Mouse (Mus musculus) adrenal gland, postnatal 10 days (tissue): ENCODE results near the gene Stox2. TPM values are rescaled to one million over a fixed set of nuclear protein-coding genes. Genes with fewer than 3 reads are reported as not detected.

Experiments
- DNase-seq: peaks from one replicate; pipeline ENCODE4 v3.0.0; 2021; ENCODE audit warnings: mixed read lengths
- total RNA-seq, 2 experiments: library from RNA; stranded (reverse); gene quantifications; 2 replicates each; pipeline ENCODE4 v1.2.3; 2021

Stox2 gene
- total RNA-seq, 2 experiments from 2014 or later = 12.4 to 18.8 TPM

DNA sequence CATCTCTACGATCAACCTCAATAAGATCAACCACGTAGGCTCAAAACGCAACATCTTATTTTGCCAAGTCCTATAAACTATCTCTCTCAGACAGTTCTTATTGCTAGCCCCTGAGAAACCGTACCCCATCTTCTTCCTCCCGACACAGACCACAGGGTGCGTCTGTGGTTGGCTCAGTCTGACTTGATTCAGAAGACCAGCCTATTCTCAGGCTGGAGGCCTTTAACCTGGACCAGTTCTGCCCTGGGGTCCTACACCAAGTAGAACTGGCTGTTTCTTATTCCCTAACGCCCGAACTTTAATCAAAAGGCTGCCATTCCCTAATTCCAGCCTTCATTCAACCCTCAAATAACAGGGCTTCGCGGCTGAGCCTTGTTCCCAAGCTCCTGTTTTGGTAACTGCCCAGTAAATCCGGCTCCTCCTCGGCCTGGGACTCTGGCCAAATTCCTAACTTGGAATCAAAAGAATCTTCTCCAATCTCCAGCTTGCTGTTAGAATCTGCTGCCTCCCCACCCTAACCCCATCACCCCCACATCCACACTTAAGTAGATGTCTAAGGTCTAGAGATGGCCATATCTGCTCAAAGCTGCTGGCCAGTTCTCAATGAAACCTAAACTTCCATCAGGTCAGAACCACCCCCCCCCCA is 91.5 kb downstream of the Stox2 start:
- peak; percentile 65 for DNase-seq

DNA sequence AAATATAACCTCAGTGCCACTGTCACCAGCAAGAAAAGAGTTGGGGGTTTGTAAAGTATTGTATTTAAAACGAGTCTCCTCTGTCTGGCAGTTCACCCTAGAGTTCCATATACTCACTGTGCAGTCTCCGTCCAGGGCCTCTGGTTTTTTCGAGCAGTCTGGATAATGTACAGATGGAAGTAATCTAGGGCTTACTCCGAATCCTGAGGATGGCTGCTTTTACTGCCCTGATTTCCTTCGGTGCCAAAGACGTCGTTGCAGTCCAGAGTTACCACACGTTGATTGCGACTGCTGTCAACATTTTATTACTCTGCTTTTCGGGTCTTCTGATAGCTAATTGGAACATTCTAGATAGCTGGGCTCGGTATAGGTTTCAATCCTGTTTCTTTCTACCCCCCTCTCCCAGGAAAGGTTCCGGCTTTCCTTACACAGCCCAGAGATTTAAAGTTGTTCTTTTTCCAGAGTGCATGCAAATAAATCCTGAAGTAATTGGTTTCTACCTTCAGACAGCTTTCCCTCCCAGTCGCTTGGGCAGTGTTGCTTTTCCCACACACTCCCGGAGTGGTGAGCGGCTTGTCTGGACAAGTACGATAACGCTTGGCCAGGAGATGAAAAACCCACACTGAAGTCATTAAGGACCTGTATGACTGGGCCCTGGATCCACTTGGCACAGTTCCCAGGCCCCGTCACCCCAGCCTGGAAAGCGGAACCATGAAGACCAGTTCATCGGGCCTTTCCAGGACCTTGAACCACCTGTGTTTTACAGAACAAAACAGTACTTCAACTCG is 94.1 kb downstream of the Stox2 start:
- peak; percentile 57 for DNase-seq

DNA sequence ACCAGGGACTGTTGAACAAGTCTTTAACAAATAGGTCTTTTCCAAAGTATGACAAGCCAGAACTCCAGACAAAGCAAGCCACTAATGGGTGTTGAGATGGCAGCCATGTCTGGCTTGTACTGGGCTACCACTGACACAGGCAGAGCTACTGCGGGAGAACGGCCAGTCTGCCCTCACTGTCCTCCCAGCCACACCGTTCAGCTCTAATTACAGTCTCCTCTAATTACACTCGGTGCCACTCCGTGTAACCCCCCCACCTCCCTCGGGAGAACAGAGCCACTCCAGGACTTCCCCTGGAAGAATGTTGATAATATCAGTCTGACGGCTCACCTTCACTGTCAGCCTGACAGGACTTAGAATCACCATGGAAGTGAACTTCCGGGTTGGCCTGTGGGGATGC is 97.1 kb downstream of the Stox2 start:
- DNase-seq = no peak

DNA sequence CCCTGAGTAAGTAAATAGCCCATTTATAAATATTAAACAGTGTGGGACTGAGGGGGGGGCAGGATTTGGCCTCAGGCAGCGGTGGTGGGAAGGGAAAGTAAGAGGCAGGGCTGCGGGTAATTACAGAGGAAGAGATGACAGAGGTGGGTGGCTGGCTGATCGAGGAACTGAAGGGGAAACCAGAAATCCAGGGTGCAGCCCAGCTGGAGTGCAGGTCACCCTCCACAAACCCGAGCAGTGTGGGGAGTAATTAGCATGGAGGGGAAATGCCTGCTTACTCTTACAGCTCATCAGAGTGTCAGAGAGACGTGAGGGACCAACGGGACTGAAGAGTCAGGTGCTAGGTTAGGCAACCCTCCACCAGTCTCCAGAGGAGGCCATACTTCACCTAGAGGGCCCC is 98.4 kb downstream of the Stox2 start:
- DNase-seq = no peak

DNA sequence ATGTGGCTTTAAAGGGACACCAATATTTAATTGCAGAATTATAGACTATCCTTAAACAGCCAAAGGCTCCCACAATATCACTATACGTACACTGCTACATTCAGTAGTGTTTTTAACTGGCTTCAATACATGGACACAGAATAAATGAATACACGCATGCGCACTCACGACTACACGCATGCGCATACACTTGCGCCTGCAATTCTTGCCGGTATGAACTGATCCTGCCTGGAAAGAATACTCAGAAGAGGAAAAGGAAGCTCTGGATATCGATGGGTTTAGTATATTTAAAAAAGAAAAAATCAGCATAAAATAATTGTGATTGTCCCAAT is 100.4 kb downstream of the Stox2 start:
- no peak for DNase-seq

DNA sequence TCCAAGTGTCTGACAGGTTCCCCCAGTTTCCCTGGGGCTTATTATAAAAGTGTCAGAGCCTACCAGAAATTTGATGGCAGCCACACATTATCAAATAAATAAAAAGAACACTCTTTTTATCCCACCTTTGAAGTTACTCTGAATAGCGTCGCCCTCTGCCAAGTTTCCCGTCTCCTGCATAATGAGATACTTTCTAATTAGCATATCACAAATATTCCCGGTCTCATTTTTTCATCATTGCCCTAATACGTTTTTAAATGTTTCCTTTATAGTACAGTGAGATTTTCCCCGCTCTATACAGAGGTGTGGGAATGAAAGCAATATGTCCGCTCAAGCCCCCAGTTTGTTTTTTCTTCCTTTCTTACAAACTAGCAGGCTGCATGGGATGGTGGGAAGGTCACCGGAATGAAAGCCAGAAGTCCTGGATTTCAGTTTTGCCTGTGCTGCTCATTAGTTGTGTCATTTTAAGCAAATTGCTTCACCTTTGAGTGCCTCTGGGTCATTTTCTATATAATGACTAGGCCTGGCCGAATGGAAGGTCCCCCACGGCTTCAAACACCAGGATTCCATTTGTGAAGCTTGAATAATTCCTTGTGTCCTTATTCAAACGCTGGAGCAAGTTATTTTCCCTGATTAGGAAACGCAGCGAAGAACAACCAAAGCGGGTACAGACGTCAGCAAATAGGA is 100.9 kb downstream of the Stox2 start:
- no peak for DNase-seq

DNA sequence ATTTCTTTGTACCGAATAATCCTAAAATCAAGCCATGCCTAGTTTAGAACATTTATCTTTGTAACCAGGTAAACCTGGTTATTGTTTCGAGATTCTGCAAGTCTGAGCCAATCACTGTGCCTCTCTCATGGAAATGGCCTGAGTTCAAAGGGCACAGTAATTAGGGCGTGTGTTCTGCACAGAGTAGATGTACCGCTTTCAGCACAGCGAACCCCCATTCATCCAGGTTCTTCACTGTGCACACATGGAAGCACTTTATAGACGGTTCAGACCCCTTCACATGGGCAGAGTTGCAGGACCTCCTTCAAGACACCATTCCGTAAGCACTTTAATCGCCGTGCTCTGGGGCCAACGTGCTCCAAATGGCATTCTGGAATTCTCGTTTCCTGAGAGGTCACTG is 104.7 kb downstream of the Stox2 start:
- DNase-seq = no peak

DNA sequence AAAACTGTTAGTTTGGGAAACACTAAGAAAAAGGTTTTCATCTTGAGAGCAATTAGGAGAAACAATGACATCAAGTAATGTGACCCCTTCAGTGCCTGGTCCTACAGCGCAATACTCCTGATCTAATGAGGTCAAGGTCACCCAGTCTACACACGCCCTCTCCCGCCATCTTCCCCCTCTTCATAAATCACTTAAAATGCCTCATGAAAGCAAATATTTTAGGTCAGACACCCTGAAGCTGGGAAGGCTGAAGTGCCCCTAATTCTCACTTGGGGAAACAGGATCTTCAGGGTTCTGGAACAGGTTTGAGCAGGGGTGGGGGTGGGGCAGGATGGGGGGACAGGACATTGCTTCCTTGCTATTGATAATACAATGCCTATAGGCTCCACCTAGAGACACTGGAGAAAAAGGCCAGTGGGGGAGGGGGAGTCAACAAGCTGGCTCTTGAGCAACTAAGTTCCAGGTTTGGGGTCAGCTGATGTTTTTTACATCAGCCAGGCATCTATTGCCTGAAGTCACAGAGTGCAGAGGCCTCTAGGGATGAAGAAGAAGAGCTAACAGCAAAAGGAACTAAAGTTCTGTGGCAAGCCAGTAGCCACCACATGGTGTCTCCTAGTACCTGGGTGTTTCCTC is 107.4 kb downstream of the Stox2 start:
- no peak for DNase-seq

DNA sequence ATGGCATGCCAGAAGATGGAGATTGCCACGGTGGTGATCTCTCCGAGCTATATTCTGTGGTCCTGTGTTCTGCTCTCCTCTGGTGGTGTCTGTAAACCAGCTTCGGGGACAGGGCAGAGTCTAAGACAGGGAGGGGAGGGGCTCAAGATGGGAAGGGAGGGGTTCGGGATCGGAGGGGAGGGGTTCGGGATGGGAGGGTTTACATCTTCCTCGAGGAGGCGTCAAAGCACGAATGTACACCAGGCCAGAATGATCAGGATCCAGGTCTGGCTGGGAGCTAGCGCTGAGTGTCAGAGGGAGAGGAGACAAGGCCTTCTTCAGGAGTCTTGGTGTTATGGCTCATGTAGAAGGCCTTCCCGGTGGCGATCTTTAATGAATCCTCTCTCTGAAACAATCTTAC is 109.7 kb downstream of the Stox2 start:
- no peak for DNase-seq

DNA sequence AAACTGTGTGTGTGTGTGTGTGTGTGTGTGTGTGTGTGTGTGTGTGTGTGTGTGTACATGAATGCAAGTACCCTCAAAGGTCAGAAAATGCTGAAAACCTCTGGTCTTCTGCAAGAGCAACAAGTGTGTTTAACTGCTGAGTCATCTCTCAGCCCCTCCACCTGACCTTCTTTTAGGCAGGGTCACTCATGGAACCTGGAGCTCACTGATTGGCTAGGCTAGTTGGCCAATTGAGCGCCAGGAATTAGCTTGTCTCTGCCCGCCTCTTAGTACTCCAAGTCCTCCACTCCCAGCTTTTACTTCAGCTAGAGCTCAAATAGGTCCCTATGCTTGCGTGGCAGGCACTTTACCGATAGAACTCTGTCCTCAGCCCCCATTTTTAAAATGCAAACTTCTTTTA is 110.2 kb downstream of the Stox2 start:
- no peak for DNase-seq

DNA sequence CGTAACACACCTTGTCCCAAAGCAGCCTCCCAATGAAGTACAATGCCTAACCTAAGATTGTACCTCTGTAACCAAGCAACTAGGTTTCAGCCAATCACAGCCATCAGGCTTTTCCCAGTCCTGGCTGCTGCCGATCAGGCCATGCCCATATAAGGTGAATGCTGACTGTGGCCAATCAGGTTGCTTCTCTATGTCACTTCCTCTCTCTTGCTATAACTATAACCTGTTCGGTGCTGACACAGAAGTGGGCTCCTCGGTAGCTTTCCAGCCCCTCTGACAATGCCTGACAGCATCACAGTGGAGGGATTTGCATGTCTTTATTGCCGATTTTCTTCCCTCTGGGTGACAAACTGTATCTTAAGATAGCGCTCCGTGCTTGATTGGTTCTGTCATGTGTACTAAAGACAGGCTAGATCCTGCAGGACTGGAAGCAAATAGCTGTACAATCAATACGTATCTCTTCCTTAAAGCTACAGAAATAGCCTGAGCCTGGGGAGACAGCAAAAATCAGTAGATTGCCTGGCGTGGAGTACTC is 111.9 kb downstream of the Stox2 start:
- no peak for DNase-seq

DNA sequence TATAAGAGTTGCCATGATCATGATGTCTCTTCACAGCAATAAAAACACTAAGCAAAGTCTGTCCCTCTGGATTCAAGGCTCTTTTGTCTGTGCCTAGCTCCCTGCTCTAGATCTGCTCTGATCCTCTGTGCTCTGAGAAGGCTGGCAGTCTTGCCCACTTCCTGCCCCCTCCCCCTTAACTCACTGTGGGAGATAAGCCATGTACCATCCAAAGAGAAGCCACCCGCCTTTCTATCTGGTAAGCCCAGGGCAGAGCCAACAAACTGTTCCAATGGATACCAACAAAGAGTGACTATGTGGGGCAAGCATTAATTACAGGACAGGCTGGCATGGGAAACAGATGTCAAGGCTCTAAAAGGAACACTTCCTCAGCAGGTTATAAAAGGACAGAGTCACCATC is 113.2 kb downstream of the Stox2 start:
- DNase-seq = no peak

DNA sequence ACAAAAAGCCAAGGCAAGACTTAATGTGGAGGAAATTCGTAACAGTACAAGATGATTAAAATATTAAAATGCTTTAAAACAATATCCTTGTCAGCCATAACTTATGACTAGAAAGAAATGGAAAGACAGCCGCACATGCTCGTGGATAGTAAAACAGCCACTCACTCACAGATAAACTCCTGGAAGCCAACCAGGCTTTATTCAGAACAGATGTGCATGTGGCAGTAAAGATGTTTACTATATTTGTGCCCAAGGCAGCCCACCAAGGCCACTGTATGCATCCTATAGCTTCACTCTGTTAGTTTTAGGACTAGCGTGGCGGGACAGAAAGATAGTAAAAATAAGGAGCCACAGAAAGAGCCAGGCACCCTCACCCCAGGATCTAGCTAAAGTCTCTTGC is 115.2 kb downstream of the Stox2 start:
- no peak for DNase-seq

DNA sequence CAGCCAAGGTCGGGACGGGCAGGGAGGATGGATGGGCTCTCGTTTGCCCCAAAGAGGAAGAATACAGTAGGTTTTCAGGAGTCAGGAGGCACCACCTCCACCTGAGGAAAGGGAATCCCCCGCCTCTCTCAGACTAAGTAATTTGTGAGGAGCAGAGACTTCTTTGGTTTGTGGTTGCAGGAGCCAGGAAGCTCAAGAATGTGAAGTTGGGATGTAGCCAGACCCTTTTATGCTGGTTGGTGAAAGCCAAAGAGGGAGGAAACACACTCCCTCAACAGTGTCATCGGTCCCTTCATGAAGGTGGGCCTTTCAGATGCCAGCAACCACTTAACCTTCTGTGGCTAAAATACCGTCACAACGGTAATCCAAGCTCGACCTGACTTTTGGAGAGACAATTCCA is 119.8 kb downstream of the Stox2 start:
- DNase-seq = no peak

DNA sequence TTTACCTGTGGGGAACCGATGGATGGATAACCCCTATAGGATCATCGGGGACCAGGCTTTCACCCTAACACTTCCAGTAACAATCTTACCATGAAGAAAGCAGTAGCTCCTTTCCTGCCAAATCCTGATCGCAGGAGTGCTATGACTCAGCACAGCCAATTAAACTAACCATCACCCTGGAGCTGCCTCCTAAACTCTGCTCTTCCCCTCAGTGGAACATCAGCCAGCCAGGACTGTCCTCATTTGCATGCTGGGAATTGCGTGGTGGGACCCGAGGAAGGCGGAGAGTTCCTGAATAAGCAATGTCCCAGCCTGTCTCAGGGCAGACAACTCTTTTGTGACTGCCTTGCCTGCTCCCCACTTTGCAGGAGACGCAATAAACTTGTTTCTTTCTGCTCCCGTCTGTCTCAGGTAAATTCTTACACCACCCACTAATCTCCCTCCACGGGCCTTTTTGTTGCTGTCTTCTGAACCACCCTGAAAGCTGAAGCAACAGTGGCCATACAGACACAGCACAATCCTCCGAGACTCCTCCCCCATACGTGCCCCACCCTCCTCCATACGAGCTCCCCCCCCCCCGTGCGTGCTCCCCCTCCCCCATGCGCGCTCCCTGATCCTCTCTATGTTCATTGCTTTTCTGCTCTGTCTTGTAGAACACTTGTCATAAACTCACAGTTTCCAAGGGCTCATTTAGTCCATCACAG is 121.9 kb downstream of the Stox2 start:
- no peak for DNase-seq

DNA sequence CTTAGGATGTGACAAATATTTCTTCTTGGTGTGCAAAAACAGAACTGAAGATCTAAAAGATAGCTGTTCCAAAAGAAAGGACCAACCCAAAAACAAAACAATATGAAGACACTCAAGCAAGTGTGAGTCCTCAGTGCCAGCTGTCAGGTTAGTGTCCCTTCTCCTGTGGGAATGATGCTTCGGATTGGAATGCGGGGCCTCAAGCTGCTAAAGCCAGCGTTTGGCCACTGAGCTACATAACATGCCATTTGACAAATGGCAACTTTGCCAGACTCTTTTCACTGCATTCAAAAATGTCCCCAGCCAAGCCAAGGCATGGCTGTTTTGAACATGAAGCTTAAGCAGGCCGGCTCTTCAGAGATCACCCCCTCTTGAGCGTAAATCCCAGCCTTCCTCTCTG is 124.9 kb downstream of the Stox2 start:
- no peak for DNase-seq

DNA sequence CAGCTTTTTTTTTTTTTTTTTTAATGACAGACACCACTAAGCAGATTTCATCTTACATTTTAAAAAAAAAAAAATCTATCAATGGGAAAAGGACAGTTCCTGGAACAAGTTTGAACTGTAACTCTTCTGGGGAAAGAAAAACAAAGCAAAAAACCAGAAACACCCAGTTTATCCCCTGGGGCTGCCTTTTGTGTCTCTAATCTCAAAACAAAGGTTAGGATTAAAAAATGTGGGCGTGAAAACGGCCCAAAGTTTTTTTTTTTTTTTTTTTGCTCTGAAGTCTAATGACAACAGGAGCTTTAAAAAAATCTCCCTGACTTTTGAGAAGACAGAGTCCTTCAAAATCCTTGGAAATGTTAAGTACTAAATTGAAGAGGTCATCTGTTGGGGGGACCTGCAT is 125.5 kb downstream of the Stox2 start:
- DNase-seq = no peak

DNA sequence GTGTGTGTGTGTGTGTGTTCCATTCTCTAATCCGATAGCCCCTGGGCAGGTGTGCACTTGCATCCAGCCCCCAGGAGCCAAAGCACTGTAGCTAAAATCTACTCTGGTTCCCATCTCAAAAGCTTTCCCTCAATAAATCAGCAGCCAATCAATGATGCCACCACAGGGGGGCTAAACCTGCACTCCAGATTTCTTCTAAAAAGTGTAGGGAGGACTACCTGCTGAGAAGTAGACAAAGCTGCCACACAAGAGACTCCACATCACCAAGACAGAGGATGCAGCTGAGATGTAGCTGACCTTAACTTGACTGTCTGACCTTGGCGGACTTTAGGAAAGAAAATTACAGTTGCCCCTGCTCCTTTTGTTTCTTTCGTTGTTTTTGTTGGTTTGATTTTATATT is 127.7 kb downstream of the Stox2 start:
- DNase-seq = no peak

DNA sequence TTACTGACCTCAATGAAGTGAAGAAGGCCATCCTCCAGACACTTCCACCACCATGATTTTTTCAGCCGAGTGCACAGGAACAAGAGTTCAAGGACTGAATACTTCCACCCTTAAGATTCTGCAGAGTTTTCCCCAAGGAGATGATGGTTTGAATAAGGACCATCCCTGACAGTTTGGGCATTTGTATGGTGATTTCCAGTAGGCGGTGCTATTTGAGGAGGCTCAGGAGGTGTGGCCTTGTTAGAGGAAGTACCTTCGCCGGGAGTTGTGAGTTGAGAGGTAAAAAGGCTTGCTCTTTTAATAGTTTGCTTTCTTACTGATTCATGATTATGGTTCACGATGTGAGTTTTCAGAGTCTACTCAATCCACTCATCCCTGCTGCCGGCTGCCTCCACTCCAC is 138.0 kb downstream of the Stox2 start:
- DNase-seq = no peak

DNA sequence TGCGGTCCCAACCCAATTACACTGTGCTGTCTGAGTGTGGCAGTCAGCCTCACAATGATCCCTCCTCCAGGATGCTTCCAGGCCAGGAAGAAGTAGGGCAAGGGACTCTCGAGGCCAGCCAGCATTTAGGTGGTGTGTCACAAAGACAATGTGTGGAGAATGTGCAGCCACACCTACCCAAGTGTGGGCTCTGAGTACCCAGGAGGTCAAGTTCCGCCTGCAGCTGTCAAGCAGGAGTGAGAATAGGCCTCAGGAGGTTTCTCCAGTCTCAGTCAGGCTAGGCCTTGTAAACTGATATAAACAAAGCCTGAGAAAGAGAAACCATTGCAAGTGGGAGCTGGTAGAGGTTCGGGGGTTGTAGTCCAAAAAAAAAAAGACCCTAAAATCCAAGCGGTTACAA is 139.8 kb downstream of the Stox2 start:
- no peak for DNase-seq

DNA sequence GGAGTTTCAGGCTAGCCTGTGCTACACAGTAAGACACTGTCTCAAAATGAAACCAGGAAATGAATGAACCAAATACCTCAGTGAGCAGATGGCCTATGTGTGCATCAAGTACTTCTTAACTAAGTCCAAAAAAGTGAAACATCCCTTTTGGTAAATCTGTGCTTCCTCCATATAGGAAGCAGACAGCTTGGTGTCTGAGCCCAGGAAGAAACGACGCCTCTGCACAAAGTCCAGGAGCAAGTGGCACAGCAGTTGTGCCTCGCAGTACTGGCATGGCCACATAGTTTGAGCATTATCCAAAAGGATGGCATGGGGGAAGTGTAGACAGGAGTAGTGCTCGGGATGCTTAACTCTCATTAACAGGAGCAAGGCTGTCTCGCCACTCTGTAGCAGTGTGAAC is 140.3 kb downstream of the Stox2 start:
- DNase-seq = no peak

DNA sequence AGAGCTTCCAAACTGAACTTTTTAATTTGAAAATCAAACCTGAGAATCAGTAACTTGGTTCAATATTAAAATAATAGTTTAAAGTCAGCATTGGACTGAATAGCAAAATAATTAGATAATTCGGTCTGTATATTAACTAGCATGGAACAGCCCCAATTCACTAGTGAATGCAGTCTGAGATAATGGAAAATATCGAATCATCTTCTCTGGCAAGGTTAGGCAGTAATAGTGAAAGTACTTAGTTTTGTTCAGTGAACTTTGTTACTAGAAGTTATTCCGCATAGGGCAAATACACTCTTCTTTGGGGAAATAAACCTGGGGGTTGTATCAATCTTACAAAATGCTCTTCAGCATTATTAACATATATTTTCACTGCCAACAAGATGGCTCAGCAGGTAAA is 147.7 kb downstream of the Stox2 start:
- no peak for DNase-seq
